Mouse (Mus musculus): ENCODE data around the gene Rcc1l. TPM values are rescaled to one million over a fixed set of nuclear protein-coding genes. Genes with fewer than 3 reads are reported as not detected.

Gene Rcc1l
- polyA plus RNA-seq, 1 experiment from 2014 or later, result 17.6 TPM

- Histone ChIP-seq H3K4me3 (ENCODE audit: low read depth, low read length) (no peak overlapping the region), H3K27ac (replicated peaks) (no peak overlapping the region), H3K9ac (ENCODE audit: low read length) (no peak overlapping the region), H3K36me3 (ENCODE audit: control insufficient read depth, insufficient read depth, low read length) (peaks cover 4% of the 10 kb centered on the region), H3K4me2 (replicated peaks; ENCODE audit: low read depth) (no peak overlapping the region), H3K9me3 (ENCODE audit: control insufficient read depth, low read length) (no peaks in the 10 kb centered on the region), H3K27me3 (ENCODE audit: control insufficient read depth, insufficient read depth, low read length) (no peaks in the 10 kb centered on the region), H3K4me1 (replicated peaks; ENCODE audit: control insufficient read depth, insufficient read depth) (no peaks in the 10 kb centered on the region)
- no peak for DNase-seq (ENCODE audit: low spot score)
- 93% methylated on average over 10 of the region's 10 CpGs for WGBS
- peak; percentile 38; the same call in 1 of the 2 replicates for ATAC-seq (ENCODE audit: low FRiP score, low TSS enrichment)
- TF ChIP-seq EP300 (optimal IDR thresholded peaks at IDR 0.05) (no peak), CTCF (IDR thresholded peaks at IDR 0.05; ENCODE audit: low read depth) (no peak)
Measured at GRCm38 (mm10) chr5:134169231-134169630, 7.3 kb downstream of the Rcc1l start.

GRCm38 (mm10) chr5:134168033-134168432 is 8.5 kb downstream of the Rcc1l start:
- H3K36me3 ChIP-seq (ENCODE audit: control insufficient read depth, insufficient read depth, low read length), result peaks cover 10% of the 10 kb centered on the region
- no peak overlapping the region for H3K4me3 ChIP-seq (ENCODE audit: low read depth, low read length)
- no peak for DNase-seq (ENCODE audit: low spot score)
- no peaks in the 10 kb centered on the region for H3K9me3 ChIP-seq (ENCODE audit: control insufficient read depth, low read length)
- no peak for TF ChIP-seq EP300 (optimal IDR thresholded peaks at IDR 0.05)
- 92% methylated on average over 9 of the region's 9 CpGs for WGBS
- H3K27ac ChIP-seq (replicated peaks), result no peak overlapping the region
- ATAC-seq (ENCODE audit: low FRiP score, low TSS enrichment), result no peak
- H3K9ac ChIP-seq (ENCODE audit: low read length), result no peak overlapping the region
- no peak overlapping the region for H3K4me2 ChIP-seq (replicated peaks; ENCODE audit: low read depth)
- no peaks in the 10 kb centered on the region for H3K27me3 ChIP-seq (ENCODE audit: control insufficient read depth, insufficient read depth, low read length)
- H3K4me1 ChIP-seq (replicated peaks; ENCODE audit: control insufficient read depth, insufficient read depth), result no peaks in the 10 kb centered on the region

- Histone ChIP-seq H3K27me3 (ENCODE audit: control insufficient read depth, insufficient read depth, low read length) (no peaks in the 10 kb centered on the region), H3K36me3 (ENCODE audit: control insufficient read depth, insufficient read depth, low read length) (peaks cover 14% of the 10 kb centered on the region), H3K27ac (replicated peaks) (no peak overlapping the region), H3K4me3 (ENCODE audit: low read depth, low read length) (no peak overlapping the region), H3K4me2 (replicated peaks; ENCODE audit: low read depth) (no peak overlapping the region), H3K4me1 (replicated peaks; ENCODE audit: control insufficient read depth, insufficient read depth) (no peaks in the 10 kb centered on the region), H3K9me3 (ENCODE audit: control insufficient read depth, low read length) (no peaks in the 10 kb centered on the region), H3K9ac (ENCODE audit: low read length) (no peak overlapping the region)
- WGBS, result 91% methylated on average over 7 of the region's 7 CpGs
- TF ChIP-seq EP300 (optimal IDR thresholded peaks at IDR 0.05), result no peak
- no peak for TF ChIP-seq CTCF (IDR thresholded peaks at IDR 0.05; ENCODE audit: low read depth)
- ATAC-seq (ENCODE audit: low FRiP score, low TSS enrichment) (no peak), DNase-seq (ENCODE audit: low spot score) (no peak)
Measured at GRCm38 (mm10) chr5:134166642-134167041, 9.9 kb downstream of the Rcc1l start.

GRCm38 (mm10) chr5:134164688-134165087 is 11.9 kb downstream of the Rcc1l start:
- H3K4me3 ChIP-seq (ENCODE audit: low read depth, low read length), result no peak overlapping the region
- no peak overlapping the region for H3K4me2 ChIP-seq (replicated peaks; ENCODE audit: low read depth)
- H3K4me1 ChIP-seq (replicated peaks; ENCODE audit: control insufficient read depth, insufficient read depth), result no peaks in the 10 kb centered on the region
- peaks cover 21% of the 10 kb centered on the region for H3K36me3 ChIP-seq (ENCODE audit: control insufficient read depth, insufficient read depth, low read length)
- no peak for TF ChIP-seq CTCF (IDR thresholded peaks at IDR 0.05; ENCODE audit: low read depth)
- TF ChIP-seq EP300 (optimal IDR thresholded peaks at IDR 0.05), result no peak
- ATAC-seq (ENCODE audit: low FRiP score, low TSS enrichment) (0 out of 2 replicates have a peak, but pooled peaks have one; percentile 4), DNase-seq (ENCODE audit: low spot score) (no peak)
- H3K27ac ChIP-seq (replicated peaks), result no peak overlapping the region
- no peaks in the 10 kb centered on the region for H3K27me3 ChIP-seq (ENCODE audit: control insufficient read depth, insufficient read depth, low read length)
- WGBS, result 65% methylated on average over 5 of the region's 5 CpGs
- no peaks in the 10 kb centered on the region for H3K9me3 ChIP-seq (ENCODE audit: control insufficient read depth, low read length)
- H3K9ac ChIP-seq (ENCODE audit: low read length), result no peak overlapping the region

- 93% methylated on average over 7 of the region's 7 CpGs for WGBS
- TF ChIP-seq CTCF (IDR thresholded peaks at IDR 0.05; ENCODE audit: low read depth) (no peak), EP300 (optimal IDR thresholded peaks at IDR 0.05) (no peak)
- Histone ChIP-seq H3K27ac (replicated peaks) (no peak overlapping the region), H3K4me2 (replicated peaks; ENCODE audit: low read depth) (no peak overlapping the region), H3K27me3 (ENCODE audit: control insufficient read depth, insufficient read depth, low read length) (no peaks in the 10 kb centered on the region), H3K9me3 (ENCODE audit: control insufficient read depth, low read length) (no peaks in the 10 kb centered on the region), H3K9ac (ENCODE audit: low read length) (no peak overlapping the region), H3K4me1 (replicated peaks; ENCODE audit: control insufficient read depth, insufficient read depth) (no peaks in the 10 kb centered on the region), H3K4me3 (ENCODE audit: low read depth, low read length) (no peak overlapping the region), H3K36me3 (ENCODE audit: control insufficient read depth, insufficient read depth, low read length) (peaks cover 29% of the 10 kb centered on the region)
- DNase-seq (ENCODE audit: low spot score), result no peak
- no peak for ATAC-seq (ENCODE audit: low FRiP score, low TSS enrichment)
Measured at GRCm38 (mm10) chr5:134155916-134156466, 20.6 kb downstream of the Rcc1l start.

GRCm38 (mm10) chr5:134151895-134152294 is 24.7 kb downstream of the Rcc1l start:
- Histone ChIP-seq H3K27me3 (ENCODE audit: control insufficient read depth, insufficient read depth, low read length) (no peaks in the 10 kb centered on the region), H3K27ac (replicated peaks) (no peak overlapping the region), H3K4me2 (replicated peaks; ENCODE audit: low read depth) (no peak overlapping the region), H3K4me3 (ENCODE audit: low read depth, low read length) (no peak overlapping the region), H3K4me1 (replicated peaks; ENCODE audit: control insufficient read depth, insufficient read depth) (no peaks in the 10 kb centered on the region), H3K36me3 (ENCODE audit: control insufficient read depth, insufficient read depth, low read length) (peaks cover 31% of the 10 kb centered on the region), H3K9ac (ENCODE audit: low read length) (no peak overlapping the region), H3K9me3 (ENCODE audit: control insufficient read depth, low read length) (no peaks in the 10 kb centered on the region)
- WGBS, result 79% methylated on average over 11 of the region's 11 CpGs
- ATAC-seq (ENCODE audit: low FRiP score, low TSS enrichment) (no peak), DNase-seq (ENCODE audit: low spot score) (no peak)
- TF ChIP-seq CTCF (IDR thresholded peaks at IDR 0.05; ENCODE audit: low read depth) (no peak), EP300 (optimal IDR thresholded peaks at IDR 0.05) (no peak)
